Mouse (Mus musculus): ENCODE results near the gene Edem1. TPM values are rescaled to one million over a fixed set of nuclear protein-coding genes. Genes with fewer than 3 reads are reported as not detected.

The Edem1 gene
- polyA plus RNA-seq, 1 experiment: 15.4 TPM

DNA sequence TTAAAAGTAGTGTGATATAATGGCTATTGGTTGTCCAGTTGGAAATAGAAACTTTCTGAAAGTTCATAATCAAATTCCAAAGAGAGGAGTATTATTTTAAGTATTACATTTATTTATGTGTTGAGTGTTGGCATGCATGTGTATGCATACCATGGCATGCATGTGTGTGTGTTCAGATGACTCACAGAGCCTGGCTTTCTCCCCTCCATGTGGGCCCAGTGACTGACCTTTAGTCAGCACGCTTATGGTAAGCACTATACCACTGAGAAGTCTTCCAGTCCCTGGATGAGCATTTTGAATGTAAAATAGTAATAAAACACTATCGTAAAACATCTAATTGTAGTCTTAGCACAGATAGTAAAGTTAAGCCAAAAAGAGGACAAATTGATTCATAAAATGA lies 16.3 kb upstream of the Edem1 start:
- Histone ChIP-seq H3ac (ENCODE audit: control insufficient read depth, insufficient read length) (no peak overlapping the region), H3K79me2 (ENCODE audit: control insufficient read depth, insufficient read depth) (peaks cover 72% of the 10 kb centered on the region), H3K27me3 (ENCODE audit: control insufficient read depth, insufficient read depth, insufficient read length) (no peaks in the 10 kb centered on the region), H3K36me3 (ENCODE audit: control insufficient read depth, insufficient read depth) (peaks cover 13% of the 10 kb centered on the region), H3K4me3 (no peak overlapping the region), H3K4me2 (ENCODE audit: low read depth) (no peak overlapping the region)
- TF ChIP-seq TCF3 (IDR thresholded peaks at IDR 0.05; ENCODE audit: insufficient read length, low read depth) (no peak), REST (IDR thresholded peaks at IDR 0.05; ENCODE audit: insufficient read depth, insufficient read length) (no peak), MAX (IDR thresholded peaks at IDR 0.05; ENCODE audit: low read depth) (no peak), E2F4 (IDR thresholded peaks at IDR 0.05; ENCODE audit: insufficient read depth) (no peak), POLR2AphosphoS2 (IDR thresholded peaks at IDR 0.05; ENCODE audit: insufficient read length, low read depth) (no peak), MYOG (IDR thresholded peaks at IDR 0.05; ENCODE audit: control insufficient read depth in 1 of 3, insufficient read depth in 1 of 3, insufficient read length in 2 of 3, low read depth in 2 of 3) (no peak), SRF (IDR thresholded peaks at IDR 0.05; ENCODE audit: control insufficient read depth, insufficient read length, low read depth) (no peak), USF1 (IDR thresholded peaks at IDR 0.05; ENCODE audit: low read depth) (no peak)

GRCm38 (mm10) chr6:108817510-108817909 lies 10.9 kb upstream of the Edem1 start:
- Histone ChIP-seq H3K4me2 (ENCODE audit: low read depth) (no peak overlapping the region), H3K4me3 (no peak overlapping the region), H3K27me3 (ENCODE audit: control insufficient read depth, insufficient read depth, insufficient read length) (no peaks in the 10 kb centered on the region), H3K79me2 (ENCODE audit: control insufficient read depth, insufficient read depth) (peaks cover 21% of the 10 kb centered on the region), H3K36me3 (ENCODE audit: control insufficient read depth, insufficient read depth) (peaks cover 59% of the 10 kb centered on the region), H3ac (ENCODE audit: control insufficient read depth, insufficient read length) (no peak overlapping the region)
- TF ChIP-seq MYOG (IDR thresholded peaks at IDR 0.05; ENCODE audit: control insufficient read depth in 1 of 3, insufficient read depth in 1 of 3, insufficient read length in 2 of 3, low read depth in 2 of 3) (no peak), TCF3 (IDR thresholded peaks at IDR 0.05; ENCODE audit: insufficient read length, low read depth) (no peak), TCF12 (IDR thresholded peaks at IDR 0.05; ENCODE audit: insufficient read depth, poor library complexity, severe bottlenecking) (no peak), POLR2A (IDR thresholded peaks at IDR 0.05; ENCODE audit: insufficient read length, low read depth) (no peak), SRF (IDR thresholded peaks at IDR 0.05; ENCODE audit: control insufficient read depth, insufficient read length, low read depth) (no peak), USF1 (IDR thresholded peaks at IDR 0.05; ENCODE audit: low read depth) (no peak), REST (IDR thresholded peaks at IDR 0.05; ENCODE audit: insufficient read depth, insufficient read length) (no peak), MAX (IDR thresholded peaks at IDR 0.05; ENCODE audit: low read depth) (no peak)

DNA sequence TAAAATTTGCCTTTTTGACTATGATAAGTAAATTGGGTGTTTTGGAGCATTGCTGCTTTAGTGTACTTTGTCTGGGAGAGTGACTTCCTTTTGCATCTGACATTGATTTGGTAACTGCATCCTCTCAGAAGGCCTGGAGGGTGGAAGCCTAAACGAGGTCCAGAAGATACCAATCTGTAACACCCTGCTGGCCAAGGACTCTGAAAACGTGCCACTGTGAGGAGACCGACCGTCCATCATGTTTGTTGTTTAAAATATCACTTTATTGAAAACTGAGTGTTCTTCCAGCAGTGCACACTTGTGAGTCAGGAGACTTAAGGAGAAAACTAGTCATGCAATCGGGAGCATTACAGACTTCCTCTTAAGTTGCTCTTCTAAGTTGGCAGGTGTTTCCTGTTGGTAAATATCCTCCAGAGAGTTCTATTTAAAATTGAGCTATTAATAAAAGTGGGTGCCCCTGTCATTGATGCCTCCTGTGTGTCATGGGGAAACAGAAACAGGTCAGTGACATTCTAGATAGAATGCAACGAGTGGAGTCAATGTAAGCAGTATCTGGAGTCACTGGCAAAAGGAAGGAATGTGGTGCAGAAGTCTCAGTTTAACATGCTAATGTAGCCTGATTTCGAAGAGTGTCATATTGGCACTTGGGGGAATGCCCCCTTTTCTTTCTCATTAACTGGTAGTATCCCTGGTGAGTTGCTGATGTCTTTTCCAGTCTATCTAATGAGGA lies 3.5 kb upstream of the Edem1 start:
- TF ChIP-seq MYOG (IDR thresholded peaks at IDR 0.05; ENCODE audit: control insufficient read depth in 1 of 3, insufficient read depth in 1 of 3, insufficient read length in 2 of 3, low read depth in 2 of 3): no peak
- TF ChIP-seq POLR2AphosphoS2 (IDR thresholded peaks at IDR 0.05; ENCODE audit: insufficient read length, low read depth): peak; percentile 25
- no peak overlapping the region for H3ac ChIP-seq (ENCODE audit: control insufficient read depth, insufficient read length)
- H3K4me3 ChIP-seq: no peak overlapping the region
- H3K36me3 ChIP-seq (ENCODE audit: control insufficient read depth, insufficient read depth): peaks cover 28% of the 10 kb centered on the region
- peaks cover 10% of the 10 kb centered on the region for H3K79me2 ChIP-seq (ENCODE audit: control insufficient read depth, insufficient read depth)
- peak overlapping the region; percentile 16 for H3K4me2 ChIP-seq (ENCODE audit: low read depth)
- no peaks in the 10 kb centered on the region for H3K27me3 ChIP-seq (ENCODE audit: control insufficient read depth, insufficient read depth, insufficient read length)

- no peak overlapping the region for H3K4me3 ChIP-seq
- H3K4me2 ChIP-seq (ENCODE audit: low read depth): peak overlapping the region; percentile 95
- peaks cover 20% of the 10 kb centered on the region for H3K36me3 ChIP-seq (ENCODE audit: control insufficient read depth, insufficient read depth)
- H3K27me3 ChIP-seq (ENCODE audit: control insufficient read depth, insufficient read depth, insufficient read length): no peaks in the 10 kb centered on the region
- H3K79me2 ChIP-seq (ENCODE audit: control insufficient read depth, insufficient read depth): peaks cover 14% of the 10 kb centered on the region
- TF ChIP-seq CEBPB (IDR thresholded peaks at IDR 0.05; ENCODE audit: insufficient read depth, poor library complexity, severe bottlenecking) (no peak), E2F4 (IDR thresholded peaks at IDR 0.05; ENCODE audit: insufficient read depth) (no peak), TCF12 (IDR thresholded peaks at IDR 0.05; ENCODE audit: insufficient read depth, poor library complexity, severe bottlenecking) (no peak), POLR2AphosphoS2 (IDR thresholded peaks at IDR 0.05; ENCODE audit: insufficient read length, low read depth) (no peak), MYOG (IDR thresholded peaks at IDR 0.05; ENCODE audit: control insufficient read depth in 1 of 3, insufficient read depth in 1 of 3, insufficient read length in 2 of 3, low read depth in 2 of 3) (no peak), REST (IDR thresholded peaks at IDR 0.05; ENCODE audit: insufficient read depth, insufficient read length) (no peak), MYOD1 (IDR thresholded peaks at IDR 0.05; ENCODE audit: control insufficient read depth in 1 of 3, insufficient read length in 2 of 3, low read depth in 2 of 3) (no peak), TCF3 (IDR thresholded peaks at IDR 0.05; ENCODE audit: insufficient read length, low read depth) (no peak), MAX (IDR thresholded peaks at IDR 0.05; ENCODE audit: low read depth) (no peak), SRF (IDR thresholded peaks at IDR 0.05; ENCODE audit: control insufficient read depth, insufficient read length, low read depth) (no peak), USF1 (IDR thresholded peaks at IDR 0.05; ENCODE audit: low read depth) (no peak), POLR2A (IDR thresholded peaks at IDR 0.05; ENCODE audit: insufficient read length, low read depth) (no peak)
- H3ac ChIP-seq (ENCODE audit: control insufficient read depth, insufficient read length): no peak overlapping the region
These were observed 2.4 kb upstream of the Edem1 start for GRCm38 (mm10) chr6:108826070-108826469.

- Histone ChIP-seq H3K79me2 (ENCODE audit: control insufficient read depth, insufficient read depth) (peaks cover 23% of the 10 kb centered on the region), H3ac (ENCODE audit: control insufficient read depth, insufficient read length) (no peak overlapping the region), H3K4me2 (ENCODE audit: low read depth) (peak overlapping the region; percentile 95), H3K4me3 (peak overlapping the region; percentile 77), H3K36me3 (ENCODE audit: control insufficient read depth, insufficient read depth) (peaks cover 9% of the 10 kb centered on the region), H3K27me3 (ENCODE audit: control insufficient read depth, insufficient read depth, insufficient read length) (no peaks in the 10 kb centered on the region)
- no peak for TF ChIP-seq REST (IDR thresholded peaks at IDR 0.05; ENCODE audit: insufficient read depth, insufficient read length)
- no peak for TF ChIP-seq SRF (IDR thresholded peaks at IDR 0.05; ENCODE audit: control insufficient read depth, insufficient read length, low read depth)
- TF ChIP-seq POLR2AphosphoS2 (IDR thresholded peaks at IDR 0.05; ENCODE audit: insufficient read length, low read depth): no peak
- no peak for TF ChIP-seq TCF12 (IDR thresholded peaks at IDR 0.05; ENCODE audit: insufficient read depth, poor library complexity, severe bottlenecking)
- no peak for TF ChIP-seq TCF3 (IDR thresholded peaks at IDR 0.05; ENCODE audit: insufficient read length, low read depth)
- TF ChIP-seq E2F4 (IDR thresholded peaks at IDR 0.05; ENCODE audit: insufficient read depth): no peak
- no peak for TF ChIP-seq POLR2A (IDR thresholded peaks at IDR 0.05; ENCODE audit: insufficient read length, low read depth)
- TF ChIP-seq MYOG (IDR thresholded peaks at IDR 0.05; ENCODE audit: control insufficient read depth in 1 of 3, insufficient read depth in 1 of 3, insufficient read length in 2 of 3, low read depth in 2 of 3): no peak
- no peak for TF ChIP-seq CEBPB (IDR thresholded peaks at IDR 0.05; ENCODE audit: insufficient read depth, poor library complexity, severe bottlenecking)
- no peak for TF ChIP-seq MAX (IDR thresholded peaks at IDR 0.05; ENCODE audit: low read depth)
- TF ChIP-seq USF1 (IDR thresholded peaks at IDR 0.05; ENCODE audit: low read depth): no peak
- TF ChIP-seq MYOD1 (IDR thresholded peaks at IDR 0.05; ENCODE audit: control insufficient read depth in 1 of 3, insufficient read length in 2 of 3, low read depth in 2 of 3): no peak
These were observed 1.0 kb upstream of the Edem1 start for GRCm38 (mm10) chr6:108827336-108827920.
